Mouse (Mus musculus) neural tube, embryonic 11.5 days (tissue): ENCODE results near the gene Kcnq1. TPM values are rescaled to one million over a fixed set of nuclear protein-coding genes. Genes with fewer than 3 reads are reported as not detected.

Experiments used
- ATAC-seq: fragments of 200-750 bp; cut with Nextera tagmentation; 2 replicates; pipeline ENCODE4 v1.8.0; 2017; ENCODE audit warnings: moderate number of reproducible peaks, mild to moderate bottlenecking, moderate TSS enrichment, moderate library complexity; ENCODE audit not compliant: insufficient read depth, low FRiP score, low TSS enrichment
- DNase-seq: peaks from one replicate; pipeline ENCODE4 v3.0.0-alpha.2; 2015; ENCODE audit warnings: low spot score
- H3K27ac ChIP-seq: fragments of 300-500 bp; sonication (generic); 2 replicates; pipeline ENCODE4 v1.5.1; 2014; ENCODE audit warnings: low read depth, mild to moderate bottlenecking, low read length
- H3K27me3 ChIP-seq: fragments of 300-500 bp; sonication (generic); 2 replicates; pipeline ENCODE4 v1.6.1; 2014; ENCODE audit warnings: mild to moderate bottlenecking, low read length, mixed read lengths; ENCODE audit not compliant: control insufficient read depth, insufficient read depth
- H3K36me3 ChIP-seq: fragments of 300-500 bp; sonication (generic); 2 replicates; pipeline ENCODE4 v1.6.1; 2014; ENCODE audit warnings: mild to moderate bottlenecking, low read length, moderate library complexity, mixed read lengths; ENCODE audit not compliant: control insufficient read depth, insufficient read depth
- H3K4me1 ChIP-seq: fragments of 300-500 bp; sonication (generic); 2 replicates; pipeline ENCODE4 v1.6.1; 2014; ENCODE audit warnings: low read length, mixed read lengths; ENCODE audit not compliant: control insufficient read depth, insufficient read depth
- H3K4me2 ChIP-seq: fragments of 300-500 bp; sonication (generic); 2 replicates; pipeline ENCODE4 v1.6.1; 2014; ENCODE audit warnings: low read depth, mild to moderate bottlenecking, moderate library complexity
- H3K4me3 ChIP-seq: fragments of 300-500 bp; sonication (generic); 2 replicates; pipeline ENCODE4 v1.5.1; 2014; ENCODE audit warnings: low read depth, low read length
- H3K9ac ChIP-seq: fragments of 300-500 bp; sonication (generic); 2 replicates; pipeline ENCODE4 v1.6.1; 2014; ENCODE audit warnings: mild to moderate bottlenecking, low read length
- H3K9me3 ChIP-seq: fragments of 300-500 bp; sonication (generic); 2 replicates; pipeline ENCODE4 v1.6.1; 2016; ENCODE audit warnings: low read length; ENCODE audit not compliant: control insufficient read depth
- WGBS: fragments of 180-500 bp; shearing (Covaris S2); extraction: QIAGEN DNeasy Blood & Tissue Kit; methylation state at CpG from one replicate; pipeline ENCODE4 v1.1.7; 2014; 5-methylcytosine and 5-hydroxymethylcytosine counted together
- polyA plus RNA-seq: library from polyadenylated mRNA; unstranded; fragments of >200 nt; fragmentation: Nextera tagmentation; extraction: Ambion mirVana; gene quantifications from 2 replicates; pipeline ENCODE4 v1.2.1, GENCODE M21; 2014

Gene Kcnq1
- polyA plus RNA-seq, 1 experiment from 2014 or later: 1.7 TPM

DNA sequence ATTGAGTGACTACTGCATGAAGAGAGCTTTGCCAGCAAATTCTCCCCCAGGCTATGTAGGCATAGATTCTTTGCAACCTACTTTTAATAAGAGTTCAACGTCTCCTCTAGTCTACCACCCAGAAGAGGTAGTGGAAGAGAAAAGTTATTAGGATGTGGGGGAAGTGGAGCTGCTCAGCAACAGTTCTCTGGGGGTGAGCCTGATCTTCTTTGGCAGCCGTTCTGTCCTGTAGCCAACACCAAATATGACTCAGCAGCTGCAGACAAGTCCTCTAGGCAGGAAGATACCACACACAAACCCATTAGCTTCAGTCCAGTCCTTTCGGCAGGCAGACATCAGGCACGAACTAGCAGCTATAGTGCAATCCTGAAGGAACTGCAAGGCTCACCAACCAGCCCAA lies 5.4 kb upstream of the Kcnq1 start:
- Histone ChIP-seq H3K9me3 (no peaks in the 10 kb centered on the region), H3K4me3 (no peak overlapping the region), H3K36me3 (no peaks in the 10 kb centered on the region), H3K27me3 (peaks cover 7% of the 10 kb centered on the region), H3K27ac (no peak overlapping the region), H3K4me1 (no peaks in the 10 kb centered on the region), H3K4me2 (no peak overlapping the region), H3K9ac (no peak overlapping the region)
- DNase-seq (no peak), ATAC-seq (no peak)
- WGBS: 82% methylated on average over 4 of the region's 4 CpGs

- Histone ChIP-seq H3K27me3 (peaks cover 36% of the 10 kb centered on the region), H3K4me2 (no peak overlapping the region), H3K4me3 (no peak overlapping the region), H3K27ac (no peak overlapping the region), H3K36me3 (no peaks in the 10 kb centered on the region), H3K9me3 (no peaks in the 10 kb centered on the region), H3K9ac (no peak overlapping the region), H3K4me1 (0 out of 2 replicates have a peak, but pooled peaks cover 7% of the 10 kb centered on the region)
- DNase-seq (no peak), ATAC-seq (no peak)
- 78% methylated on average over 11 of the region's 11 CpGs for WGBS
Measured at GRCm38 (mm10) chr7:143105258-143105897, 784 bp upstream of the Kcnq1 start.

DNA sequence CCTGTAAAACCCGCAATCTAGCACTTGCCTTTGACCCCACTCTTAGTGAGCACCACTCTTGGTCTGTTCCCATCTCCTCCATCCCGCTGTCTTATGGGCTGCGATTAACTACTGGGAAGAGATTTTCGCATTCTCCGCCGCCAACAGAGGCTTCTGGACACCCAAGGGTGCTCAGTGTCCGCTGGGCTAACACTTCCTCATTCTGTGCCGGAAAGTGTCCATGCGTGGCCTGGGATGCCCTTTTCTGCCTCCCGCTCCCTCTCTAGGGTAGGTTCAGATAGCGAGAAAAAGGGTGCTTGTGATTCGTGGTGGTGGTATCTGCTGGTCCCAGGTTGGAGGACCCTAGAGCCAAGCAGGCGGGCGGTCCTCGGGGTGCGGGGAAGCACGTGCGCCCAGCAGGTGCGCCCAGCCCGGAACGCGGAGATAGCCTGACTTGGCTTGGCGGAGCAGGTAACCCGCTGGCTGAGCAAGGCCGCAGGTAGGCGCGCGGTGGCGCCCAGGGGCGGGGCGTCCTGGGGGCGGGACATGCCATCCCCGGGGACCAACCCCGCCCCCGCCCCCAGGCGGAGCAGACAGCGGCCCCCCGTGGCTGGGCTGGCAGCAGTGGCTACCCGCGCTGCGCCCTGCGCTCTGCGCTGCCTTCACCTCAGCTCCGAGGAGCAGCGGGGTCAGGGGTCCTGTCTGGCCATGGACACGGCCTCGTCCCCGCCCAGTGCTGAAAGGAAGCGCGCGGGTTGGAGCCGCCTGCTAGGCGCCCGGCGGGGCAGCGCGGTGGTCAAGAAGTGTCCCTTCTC lies 707 bp downstream of the Kcnq1 start:
- Histone ChIP-seq H3K27ac (no peak overlapping the region), H3K4me3 (peak overlapping the region; percentile 24), H3K36me3 (no peaks in the 10 kb centered on the region), H3K9ac (no peak overlapping the region), H3K4me2 (peak overlapping the region; percentile 42), H3K4me1 (0 out of 2 replicates have a peak, but pooled peaks cover 7% of the 10 kb centered on the region), H3K27me3 (peaks cover 36% of the 10 kb centered on the region), H3K9me3 (no peaks in the 10 kb centered on the region)
- 7% methylated on average over 52 of the region's 57 CpGs for WGBS
- no peak for DNase-seq
- no peak for ATAC-seq

DNA sequence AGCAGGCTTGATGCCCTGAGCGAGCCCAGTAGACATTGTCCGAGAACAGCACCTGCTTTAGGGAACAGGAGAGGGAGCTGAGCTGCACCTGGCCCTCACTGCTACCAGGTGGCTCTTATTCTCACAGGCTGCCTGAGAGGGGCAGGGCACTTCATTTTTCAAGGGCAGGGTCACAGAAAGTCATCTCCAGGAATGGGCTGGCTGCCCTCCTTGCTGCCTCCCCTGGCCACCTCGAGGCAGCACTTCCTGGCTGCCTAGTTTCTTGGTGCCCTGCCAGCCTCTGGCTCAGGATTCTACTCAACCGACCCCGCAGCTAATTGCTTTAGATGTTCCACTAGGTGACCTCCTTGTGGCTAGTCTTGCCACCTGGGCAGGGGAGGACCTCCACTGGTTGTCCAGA lies 2.0 kb downstream of the Kcnq1 start:
- no peaks in the 10 kb centered on the region for H3K9me3 ChIP-seq
- H3K4me3 ChIP-seq: no peak overlapping the region
- H3K27me3 ChIP-seq: peaks cover 36% of the 10 kb centered on the region
- H3K36me3 ChIP-seq: no peaks in the 10 kb centered on the region
- H3K4me1 ChIP-seq: 0 out of 2 replicates have a peak, but pooled peaks cover 7% of the 10 kb centered on the region
- no peak for ATAC-seq
- no peak overlapping the region for H3K4me2 ChIP-seq
- H3K27ac ChIP-seq: no peak overlapping the region
- WGBS: 41% methylated on average over 5 of the region's 5 CpGs
- no peak for DNase-seq
- H3K9ac ChIP-seq: no peak overlapping the region

- whole genome bisulfite sequencing: 20% methylated on average over 3 of the region's 3 CpGs
- Histone ChIP-seq H3K36me3 (no peaks in the 10 kb centered on the region), H3K27ac (no peak overlapping the region), H3K9ac (no peak overlapping the region), H3K9me3 (no peaks in the 10 kb centered on the region), H3K4me3 (no peak overlapping the region), H3K4me1 (0 out of 2 replicates have a peak, but pooled peaks cover 7% of the 10 kb centered on the region), H3K4me2 (no peak overlapping the region), H3K27me3 (peaks cover 36% of the 10 kb centered on the region)
- ATAC-seq (no peak), DNase-seq (no peak)
Measured at GRCm38 (mm10) chr7:143108996-143109660, 3.0 kb downstream of the Kcnq1 start.

DNA sequence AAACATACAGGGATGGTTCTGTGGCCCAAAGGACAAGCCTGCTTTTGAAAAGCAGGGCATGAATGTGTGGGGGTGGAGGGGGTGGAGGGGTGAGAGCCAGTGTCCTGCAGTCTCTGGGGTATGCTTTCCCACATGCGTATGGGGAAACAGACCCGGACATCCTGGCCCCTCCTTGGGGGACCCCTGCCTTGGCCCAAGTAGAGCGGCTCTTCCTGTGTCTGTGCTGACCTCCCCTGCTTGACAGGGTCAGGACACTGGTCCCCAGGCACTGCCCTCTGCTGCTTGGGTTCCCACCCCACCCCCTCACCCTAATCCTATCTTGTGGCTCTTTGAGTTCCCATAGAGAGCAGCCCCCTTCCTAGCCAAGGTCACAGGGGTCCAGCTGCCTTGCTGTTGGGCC lies 3.5 kb downstream of the Kcnq1 start:
- Histone ChIP-seq H3K4me2 (no peak overlapping the region), H3K4me3 (no peak overlapping the region), H3K36me3 (no peaks in the 10 kb centered on the region), H3K9me3 (no peaks in the 10 kb centered on the region), H3K4me1 (0 out of 2 replicates have a peak, but pooled peaks cover 7% of the 10 kb centered on the region), H3K9ac (no peak overlapping the region), H3K27ac (no peak overlapping the region), H3K27me3 (peaks cover 36% of the 10 kb centered on the region)
- ATAC-seq (no peak), DNase-seq (no peak)
- WGBS: 77% methylated on average over 3 of the region's 3 CpGs

GRCm38 (mm10) chr7:143110803-143111202 lies 4.6 kb downstream of the Kcnq1 start:
- Histone ChIP-seq H3K36me3 (no peaks in the 10 kb centered on the region), H3K4me3 (no peak overlapping the region), H3K27ac (no peak overlapping the region), H3K4me2 (no peak overlapping the region), H3K4me1 (0 out of 2 replicates have a peak, but pooled peaks cover 7% of the 10 kb centered on the region), H3K9me3 (no peaks in the 10 kb centered on the region), H3K9ac (no peak overlapping the region), H3K27me3 (peaks cover 29% of the 10 kb centered on the region)
- 52% methylated on average over 1 of the region's 1 CpGs for whole genome bisulfite sequencing
- ATAC-seq: no peak
- DNase-seq: no peak

DNA sequence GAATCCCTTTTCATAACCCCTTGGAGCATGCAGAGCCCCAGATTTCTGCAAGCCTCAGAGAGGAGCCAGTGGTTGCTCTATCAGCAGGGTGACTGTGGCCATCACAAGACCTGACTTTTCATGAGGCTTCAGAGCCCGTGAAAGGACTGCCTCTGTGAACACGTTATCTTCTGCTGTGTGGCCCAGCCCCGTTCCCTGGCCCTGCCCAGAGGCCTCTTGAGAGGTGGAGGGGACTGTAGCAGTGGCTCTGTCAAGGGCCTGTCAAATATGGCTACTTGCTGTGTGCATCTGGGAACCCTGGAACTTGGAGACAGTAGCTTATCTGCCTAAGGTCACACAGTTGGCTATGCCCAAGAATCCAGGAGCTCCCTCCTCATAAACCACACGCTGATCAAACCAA lies 5.6 kb downstream of the Kcnq1 start:
- ATAC-seq (no peak), DNase-seq (no peak)
- H3K36me3 ChIP-seq: no peaks in the 10 kb centered on the region
- H3K4me2 ChIP-seq: no peak overlapping the region
- H3K27me3 ChIP-seq: peaks cover 20% of the 10 kb centered on the region
- no peak overlapping the region for H3K27ac ChIP-seq
- WGBS: 62% methylated on average over 4 of the region's 4 CpGs
- no peaks in the 10 kb centered on the region for H3K9me3 ChIP-seq
- no peak overlapping the region for H3K9ac ChIP-seq
- 0 out of 2 replicates have a peak, but pooled peaks cover 7% of the 10 kb centered on the region for H3K4me1 ChIP-seq
- H3K4me3 ChIP-seq: no peak overlapping the region
